Mouse (Mus musculus): ENCODE results near the gene Vps16. TPM values are rescaled to one million over a fixed set of nuclear protein-coding genes. Genes with fewer than 3 reads are reported as not detected.

Gene Vps16
- total RNA-seq, 4 experiments from 2014 or later, result 21.6 to 28.9 (median 24.7) TPM

GRCm38 (mm10) chr2:130457871-130458270 lies 33.7 kb downstream of the Vps16 start:
- DNase-seq (ENCODE audit: low spot score), result no peak

GRCm38 (mm10) chr2:130459576-130459975 lies 35.4 kb downstream of the Vps16 start:
- no peak for DNase-seq (ENCODE audit: low spot score)

GRCm38 (mm10) chr2:130461287-130462071 lies 37.3 kb downstream of the Vps16 start:
- no peak for DNase-seq (ENCODE audit: low spot score)

GRCm38 (mm10) chr2:130466438-130466837 lies 42.3 kb downstream of the Vps16 start:
- no peak for DNase-seq (ENCODE audit: low spot score)

GRCm38 (mm10) chr2:130469366-130469765 lies 45.2 kb downstream of the Vps16 start:
- DNase-seq (ENCODE audit: low spot score), result no peak

DNA sequence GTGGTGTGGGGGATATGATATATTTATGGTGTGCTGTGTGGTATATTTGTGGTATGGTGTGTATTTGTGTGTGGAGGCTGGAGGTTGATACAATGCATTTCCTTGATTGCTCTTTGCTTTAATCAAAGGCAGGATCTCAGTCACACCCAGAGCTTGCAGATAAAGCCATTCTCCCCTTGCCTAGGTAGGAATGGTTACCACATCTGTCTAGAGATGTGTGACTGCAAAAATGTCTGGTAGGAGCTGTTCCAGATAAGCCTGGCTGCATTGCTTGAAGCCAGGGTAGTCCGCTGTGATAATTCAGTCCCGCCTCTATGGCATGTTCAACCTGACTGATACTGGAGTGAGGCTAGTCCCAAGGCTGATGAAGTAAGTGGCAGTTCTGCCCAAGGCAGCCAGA lies 45.8 kb downstream of the Vps16 start:
- no peak for DNase-seq (ENCODE audit: low spot score)

GRCm38 (mm10) chr2:130472908-130473510 lies 48.9 kb downstream of the Vps16 start:
- DNase-seq (ENCODE audit: low spot score), result no peak

GRCm38 (mm10) chr2:130475764-130476163 lies 51.6 kb downstream of the Vps16 start:
- DNase-seq (ENCODE audit: low spot score), result no peak

DNA sequence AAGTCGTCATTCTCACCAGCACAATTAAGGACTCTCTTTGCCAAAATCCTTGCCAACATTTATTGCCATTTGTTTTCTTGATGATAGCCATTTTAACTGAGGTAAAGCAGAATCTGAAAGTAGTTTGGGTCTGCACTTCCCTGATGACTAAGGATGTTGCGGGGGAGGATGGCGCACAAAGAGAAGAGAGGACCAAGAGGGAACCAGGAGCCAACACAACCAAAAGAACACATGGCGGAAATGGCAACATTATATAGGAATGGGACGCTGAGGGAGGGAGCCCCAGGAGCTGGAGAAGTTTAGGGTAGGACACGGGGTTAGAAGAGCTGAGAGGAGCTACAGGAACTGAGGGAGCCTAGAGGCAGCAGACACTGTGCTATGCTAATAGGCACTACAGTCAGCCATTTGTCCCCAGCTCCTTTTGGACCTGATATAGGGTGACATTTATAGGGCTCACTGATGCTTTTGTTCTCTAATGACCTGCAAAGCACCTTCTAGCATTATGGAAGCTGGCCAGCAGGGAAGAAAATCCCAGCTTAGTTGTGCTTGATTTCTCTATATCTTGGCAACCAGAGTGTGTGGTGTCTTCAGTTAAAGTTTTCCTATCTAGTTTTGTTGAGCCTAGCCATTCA lies 52.6 kb downstream of the Vps16 start:
- no peak for DNase-seq (ENCODE audit: low spot score)

GRCm38 (mm10) chr2:130482177-130482576 lies 58.0 kb downstream of the Vps16 start:
- no peak for DNase-seq (ENCODE audit: low spot score)

DNA sequence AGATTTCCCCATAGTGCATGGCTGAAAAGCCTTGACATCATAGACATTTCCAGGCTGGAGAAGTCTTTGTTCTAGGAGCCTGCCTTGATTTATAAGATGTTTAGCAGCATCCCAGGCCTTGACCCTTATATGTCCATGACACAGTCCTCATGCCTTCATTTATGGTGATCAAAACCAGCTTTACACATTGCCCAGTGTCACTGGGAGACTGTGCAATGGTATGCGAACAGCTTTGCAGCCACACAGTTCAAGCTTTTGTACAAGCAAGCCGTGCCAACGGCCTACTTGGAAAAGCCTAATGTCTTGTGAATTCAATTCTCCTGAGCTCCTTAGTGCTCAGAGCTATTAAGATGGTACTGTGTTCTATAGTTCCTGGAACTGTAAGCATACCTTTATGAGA lies 58.6 kb downstream of the Vps16 start:
- DNase-seq (ENCODE audit: low spot score), result no peak

DNA sequence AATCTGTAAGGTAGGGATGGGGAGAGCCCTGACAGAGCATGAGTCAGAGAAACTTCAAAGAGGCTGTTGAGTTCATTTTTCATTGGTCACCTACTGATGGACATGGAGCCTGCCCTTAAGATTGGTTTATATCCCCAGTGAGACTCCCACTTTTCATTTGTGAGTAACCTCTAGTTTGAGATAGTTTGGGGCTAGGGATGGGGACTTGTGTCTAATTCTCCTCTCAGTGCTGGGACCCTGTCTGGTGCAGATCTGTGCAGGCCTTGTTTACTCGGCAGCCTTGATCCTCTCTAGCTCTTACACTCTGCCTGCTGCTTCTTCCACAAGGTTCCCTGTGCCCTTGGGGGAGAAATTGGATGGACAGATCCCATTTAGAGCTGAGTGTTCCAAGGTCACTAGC lies 60.1 kb downstream of the Vps16 start:
- no peak for DNase-seq (ENCODE audit: low spot score)

DNA sequence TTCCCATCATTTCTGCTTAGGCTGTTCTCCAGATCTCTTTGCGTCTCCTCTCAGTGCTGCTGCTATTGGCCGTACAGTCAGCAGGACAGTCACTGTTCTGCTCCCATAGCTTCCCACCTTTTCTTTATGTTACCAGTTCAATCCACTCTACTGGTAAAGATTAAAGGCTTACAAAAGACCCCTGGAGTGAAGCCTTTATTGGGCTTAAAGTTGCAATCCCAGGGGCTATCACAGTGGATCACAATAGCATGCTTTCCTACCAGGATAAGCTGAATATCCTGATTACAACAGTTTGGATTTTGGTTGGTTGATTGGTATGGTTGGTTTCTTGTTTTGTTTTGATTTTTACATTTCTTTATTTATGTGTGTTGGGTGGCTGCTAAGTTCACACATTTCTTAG lies 63.9 kb downstream of the Vps16 start:
- DNase-seq (ENCODE audit: low spot score), result no peak

DNA sequence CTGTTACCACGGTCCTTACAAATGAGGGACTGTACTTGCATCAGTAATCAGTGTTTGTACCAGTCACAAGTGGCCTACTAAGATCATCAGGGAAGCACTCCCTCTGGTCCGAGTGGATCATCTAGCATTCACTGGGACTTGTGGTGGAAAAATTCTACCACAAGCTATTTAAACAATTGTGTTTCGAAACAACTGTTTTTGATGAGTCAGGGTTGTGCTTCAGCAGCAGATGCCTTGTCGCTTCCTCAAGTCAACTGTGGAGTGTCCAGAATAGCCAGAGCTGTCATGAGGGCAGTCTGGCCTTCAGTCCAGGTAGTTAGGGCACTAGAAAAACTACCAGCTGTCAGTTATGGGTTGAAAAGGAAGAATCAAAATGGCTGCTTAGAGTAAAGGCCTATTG lies 64.5 kb downstream of the Vps16 start:
- peak; percentile 26 for DNase-seq (ENCODE audit: low spot score)

GRCm38 (mm10) chr2:130491162-130491561 lies 67.0 kb downstream of the Vps16 start:
- no peak for DNase-seq (ENCODE audit: low spot score)

DNA sequence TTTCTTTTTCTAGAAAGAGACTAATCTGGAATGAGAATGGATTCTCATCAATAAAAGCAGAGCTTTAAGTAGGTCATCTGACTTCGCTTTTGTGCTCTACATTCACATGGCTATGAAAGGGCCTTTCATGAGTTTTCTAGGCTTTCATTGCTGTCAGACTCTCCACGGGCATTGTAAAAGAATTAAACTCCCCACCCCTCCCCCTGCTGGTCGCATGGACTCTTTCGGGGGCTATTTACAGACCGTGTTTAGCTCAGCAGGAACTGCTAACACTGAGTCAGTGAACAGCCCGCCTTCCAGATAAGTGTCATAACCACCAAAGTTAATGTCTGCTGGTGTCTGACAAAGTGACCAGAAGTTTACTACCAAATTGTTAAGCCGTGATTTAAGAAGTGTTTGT lies 67.4 kb downstream of the Vps16 start:
- DNase-seq (ENCODE audit: low spot score), result peak; percentile 40

Other genes with a start within 250 kb of the Vps16 start
- gene Snrpb, start 244.9 kb upstream of the Vps16 start, total RNA-seq (2022), result 100 to 1,000 TPM; 111 to 128 (median 122) TPM
- gene Tmc2, start 229.1 kb upstream of the Vps16 start, total RNA-seq (2022), result not detected
- 10 to 100 TPM; 25.5 to 44.1 (median 28.0) TPM for gene Nop56, start 149.9 kb upstream of the Vps16 start, total RNA-seq (2022)
- gene Idh3b, start 139.8 kb upstream of the Vps16 start, total RNA-seq (2022), result 100 to 1,000 TPM; 719 to 848 (median 777) TPM
- under 1 TPM; 0.20 to 0.78 (median 0.58) TPM for gene Ebf4, start 129.2 kb upstream of the Vps16 start, total RNA-seq (2022)
- 1 to 10 TPM; 2.6 to 5.2 (median 3.8) TPM for gene Cpxm1, start 26.8 kb upstream of the Vps16 start, total RNA-seq (2022)
- not detected for gene Gm28372, start 19.1 kb upstream of the Vps16 start, total RNA-seq (2022)
- gene 1700020A23Rik, start 19.1 kb upstream of the Vps16 start, total RNA-seq (2022), result not detected
- gene Tmem239, start 17.9 kb upstream of the Vps16 start, total RNA-seq (2022), result not detected
- gene Pced1a, start 362 bp downstream of the Vps16 start, total RNA-seq (2022), result 1 to 10 TPM; 6.1 to 7.2 (median 6.5) TPM
- 10 to 100 TPM; 44.2 to 48.0 (median 46.4) TPM for gene Ptpra, start 25.9 kb downstream of the Vps16 start, total RNA-seq (2022)
- 10 to 100 TPM; 67.0 to 84.9 (median 72.2) TPM for gene Mrps26, start 139.4 kb downstream of the Vps16 start, total RNA-seq (2022)
- not detected for gene Oxt, start 151.8 kb downstream of the Vps16 start, total RNA-seq (2022)
- 10 to 100 TPM in 3 of 4 experiments, 1 to 10 TPM in 1; 9.3 to 20.9 (median 16.9) TPM for gene Avp, start 158.2 kb downstream of the Vps16 start, total RNA-seq (2022)
- gene Fastkd5, start 205.7 kb downstream of the Vps16 start, total RNA-seq (2022), result 1 to 10 TPM; 6.0 to 8.6 (median 8.1) TPM
- 1 to 10 TPM; 5.0 to 5.7 (median 5.2) TPM for gene Ubox5, start 205.7 kb downstream of the Vps16 start, total RNA-seq (2022)
- 1 to 10 TPM; 5.0 to 7.0 (median 5.4) TPM for gene Lzts3, start 218.5 kb downstream of the Vps16 start, total RNA-seq (2022)
- gene Ddrgk1, start 240.3 kb downstream of the Vps16 start, total RNA-seq (2022), result 100 to 1,000 TPM in 3 of 4 experiments, 10 to 100 TPM in 1; 97.9 to 110 (median 105) TPM
- gene Itpa, start 243.3 kb downstream of the Vps16 start, total RNA-seq (2022), result 10 to 100 TPM; 15.9 to 18.9 (median 18.3) TPM

All from heart, adult 8-10 months (tissue).